Mouse (Mus musculus) left cerebral cortex, postnatal 10 days (tissue): Measurements from ENCODE around the gene Capn5. TPM values are rescaled to one million over a fixed set of nuclear protein-coding genes. Genes with fewer than 3 reads are reported as not detected.

Experiments
- DNase-seq, 2 experiments: peaks; one replicate each; pipeline ENCODE4 v3.0.0; 2021 to 2022; ENCODE audit warnings: low spot score in 2 of 2, mixed read lengths in 1 of 2; ENCODE audit errors: extremely low spot score in 1 of 2
- intact Hi-C: fragments of 180-260 bp; cut with DNase I; formaldehyde crosslinking; loops from one replicate; pipeline ENCODE4 v1.15.1; 2025
- total RNA-seq, 2 experiments: library from RNA; stranded (reverse); gene quantifications; 2 replicates each; pipeline ENCODE4 v1.2.3; 2021

Capn5 gene
- total RNA-seq, 2 experiments from 2014 or later: 46.4 to 46.6 TPM

DNA sequence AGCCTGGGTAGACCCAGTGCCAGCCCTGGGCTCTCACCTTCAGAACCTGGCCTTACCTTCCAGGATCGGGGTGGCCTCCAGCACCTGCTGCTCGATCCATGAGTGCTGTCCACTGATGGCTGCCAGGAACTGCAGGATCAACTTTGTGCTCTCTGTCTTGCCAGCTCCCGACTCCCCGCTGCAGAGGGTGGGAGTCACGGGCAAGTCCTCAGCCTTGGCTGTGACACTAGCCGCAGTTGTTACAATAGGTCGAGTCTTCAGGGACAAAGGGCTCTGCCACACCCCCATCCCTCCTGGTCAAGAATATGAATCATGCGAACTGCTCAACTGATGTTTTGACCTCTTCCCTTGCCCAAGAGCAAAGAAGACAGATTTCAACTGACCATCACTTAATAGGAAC is 80.5 kb downstream of the Capn5 start:
- intact Hi-C loops: no loop called here
- DNase-seq: no peak

GRCm38 (mm10) chr7:98095852-98096251 is 82.2 kb downstream of the Capn5 start:
- no peak for DNase-seq
- intact Hi-C loops: no loop called here

- DNase-seq: no peak
- intact Hi-C loops: loop anchor here (10.0 kb wide), 1 partner anchor 342 kb away; no protein-coding TSS in a partner anchor
These were observed 91.7 kb downstream of the Capn5 start for GRCm38 (mm10) chr7:98086346-98086745.

DNA sequence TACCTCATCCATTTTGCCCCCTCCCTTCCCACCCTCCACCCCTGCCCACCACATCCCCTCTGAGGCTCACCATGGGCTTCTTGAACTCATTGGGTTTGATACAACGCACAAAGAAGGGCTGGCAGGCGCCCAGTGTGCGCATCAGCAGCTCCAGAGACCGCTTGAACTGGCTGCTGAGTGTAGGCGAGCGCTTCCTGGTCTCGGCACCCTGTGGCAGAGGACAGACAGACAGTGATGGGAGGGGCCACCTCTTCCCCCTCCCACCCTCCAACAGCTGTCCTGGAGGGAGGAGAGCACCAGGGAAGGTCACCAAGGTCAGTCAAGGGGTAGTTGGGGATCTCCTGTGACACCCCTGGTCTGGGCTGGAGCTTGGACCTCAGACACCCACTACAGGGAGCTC is 92.8 kb downstream of the Capn5 start:
- DNase-seq: no peak

GRCm38 (mm10) chr7:98084541-98085293 is 93.4 kb downstream of the Capn5 start:
- intact Hi-C loops: loop anchor here (10.0 kb wide), 1 partner anchor 340 kb away; no protein-coding TSS in a partner anchor
- no peak for DNase-seq

More for the DNA sequence above, 92.8 kb downstream of the Capn5 start:
- intact Hi-C loops: loop anchor here (10.0 kb wide), 1 partner anchor 341 kb away; no protein-coding TSS in a partner anchor

DNA sequence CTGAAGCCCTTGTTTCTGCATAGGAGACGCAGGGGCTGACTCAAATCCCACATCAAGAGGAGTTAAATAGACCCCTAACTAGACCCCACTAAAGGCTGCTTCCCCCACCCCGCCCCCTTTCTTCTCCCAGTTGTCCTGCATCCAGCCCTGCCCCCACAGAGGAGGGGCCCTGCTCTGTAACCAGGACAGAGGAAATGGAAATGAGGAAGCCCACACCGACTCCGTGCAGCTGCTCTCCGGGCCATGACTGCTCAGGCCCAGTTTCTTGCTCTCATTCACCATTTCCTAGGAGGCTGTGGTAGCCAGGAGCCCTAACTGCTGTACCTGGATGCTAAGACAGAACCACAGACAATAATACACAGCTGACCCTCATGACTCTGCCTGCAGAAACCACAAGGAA is 95.7 kb downstream of the Capn5 start:
- intact Hi-C loops: loop anchor here (10.0 kb wide), 1 partner anchor 338 kb away; no protein-coding TSS in a partner anchor
- DNase-seq: peak in 1 of 2 experiments; percentile 42

- intact Hi-C loops: no loop called here
- DNase-seq: no peak
These were observed 100.6 kb downstream of the Capn5 start for GRCm38 (mm10) chr7:98077453-98077852.

GRCm38 (mm10) chr7:98071620-98072019 is 106.5 kb downstream of the Capn5 start:
- peak; percentile 30 to 84 for DNase-seq
- intact Hi-C loops: loop anchor here (5.0 kb wide), 1 partner anchor 46 kb away; the partner anchor contains the start of gene Myo7a

Other genes with a start within 250 kb of the Capn5 start
- 10 to 100 TPM; 16.5 to 16.7 TPM for gene Myo7a, start 58.8 kb downstream of the Capn5 start, total RNA-seq
- 1 to 10 TPM in 1 of 2 experiments, under 1 TPM in 1; 0.56 to 1.2 TPM for gene Omp, start 32.8 kb downstream of the Capn5 start, total RNA-seq
- under 1 TPM; 0.24 to 0.28 TPM for gene B3gnt6, start 21.2 kb upstream of the Capn5 start, total RNA-seq
- gene Acer3, start 142.9 kb upstream of the Capn5 start, total RNA-seq: 10 to 100 TPM; 14.5 to 16.1 TPM
- gene Tsku, start 183.1 kb upstream of the Capn5 start, total RNA-seq: 1 to 10 TPM; 4.2 to 5.5 TPM